9 mouse cellular contexts compared by ENCODE assay signal in genomic region chr10:61662391-61662988, GRCm38 (mm10). TPM values are rescaled to one million over a fixed set of nuclear protein-coding genes. Genes with fewer than 3 reads are reported as not detected.
DNase-seq lines count a peak whose midpoint lies in the region; ATAC-seq and TF ChIP-seq lines count a peak whose summit lies in the region.
"Had no signal": no experiment of that assay in that cellular context is flagged by ENCODE, and none has a peak within 500 bp of the region (broad histone marks: within the 10 kb centered on the region; RNA-seq: fewer than 3 reads in every experiment).

No protein-coding gene starts in this region.

- H3K9ac ChIP-seq in MEL (ENCODE audit: control insufficient read depth, low read depth, low read length, poor library complexity, severe bottlenecking): no peak overlapping the region
- H3K9ac ChIP-seq in heart, embryonic 12.5 days: no peak overlapping the region

- no peak for TF ChIP-seq RAD21 in MEL (IDR thresholded peaks at IDR 0.05; ENCODE audit: low read depth, low read length)

- no peak overlapping the region for H3K4me2 ChIP-seq in heart, embryonic 12.5 days

- peaks cover 9 to 10% of the 10 kb centered on the region in 2 experiments; a peak in 3 of 4 replicates for H3K4me1 ChIP-seq in MEL (ENCODE audit: control insufficient read depth in 1 of 2, insufficient read depth in 2 of 2, low read length in 2 of 2)
- peaks cover 8% of the 10 kb centered on the region for H3K4me1 ChIP-seq in heart, embryonic 12.5 days (replicated peaks)

- no peak for TF ChIP-seq EP300 in MEL (IDR thresholded peaks at IDR 0.05; ENCODE audit: low read depth in 1 of 2, low read length in 2 of 2)

- H3K36me3 ChIP-seq in MEL (ENCODE audit: control insufficient read depth in 1 of 2, insufficient read depth in 2 of 2, low read length in 2 of 2): peaks cover 14 to 26% of the 10 kb centered on the region in 2 experiments
- H3K36me3 ChIP-seq in heart, embryonic 12.5 days: peaks cover 67% of the 10 kb centered on the region

- WGBS in heart, embryonic 12.5 days: 58% methylated on average over 10 of the region's 10 CpGs

- no peaks in the 10 kb centered on the region for H3K27me3 ChIP-seq in MEL (ENCODE audit: control insufficient read depth in 1 of 2, insufficient read depth in 2 of 2, low read length in 2 of 2)
- no peaks in the 10 kb centered on the region for H3K27me3 ChIP-seq in heart, embryonic 12.5 days (replicated peaks)

- H3K79me2 ChIP-seq in MEL (ENCODE audit: control insufficient read depth, insufficient read depth, low read length, poor library complexity): no peaks in the 10 kb centered on the region

- H3K27ac ChIP-seq in MEL (ENCODE audit: control insufficient read depth, low read depth, low read length): no peak overlapping the region
- no peak overlapping the region for H3K27ac ChIP-seq in heart, embryonic 12.5 days (ENCODE audit: poor library complexity, severe bottlenecking)

- peak; percentile 41; the same call in 1 of the 2 replicates for ATAC-seq in megakaryocyte progenitor cell, adult 5-6 weeks (replicated peaks; ENCODE audit: poor library complexity)
- ATAC-seq in heart, embryonic 12.5 days (ENCODE audit: insufficient number of reproducible peaks, low FRiP score): no peak
- no peak for ATAC-seq in inflammation-experienced regulatory T-cells, adult 6 months

- no peak for TF ChIP-seq CTCF in MEL (IDR thresholded peaks at IDR 0.05 in 2 of 3, conservative IDR thresholded peaks at IDR 0.05 in 1 of 3; ENCODE audit: control insufficient read depth in 1 of 3, insufficient read depth in 1 of 3, low read depth in 2 of 3, low read length in 3 of 3, poor library complexity in 1 of 3, severe bottlenecking in 1 of 3)

- DNase-seq in kidney, postnatal 14 days: peak; percentile 15
- DNase-seq in kidney, postnatal 25 days: no peak
- DNase-seq in MEL (ENCODE audit: low read depth, low spot score): peak; percentile 33
- DNase-seq in adrenal gland, postnatal 14 days: peak; percentile 55
- DNase-seq in kidney, adult 11 months: no peak

- no peak for TF ChIP-seq POLR2A in MEL (IDR thresholded peaks at IDR 0.05; ENCODE audit: control insufficient read depth in 1 of 2, insufficient read depth in 1 of 2, low read depth in 1 of 2, low read length in 2 of 2, poor library complexity in 1 of 2)

- no peak overlapping the region for H3K4me3 ChIP-seq in MEL (ENCODE audit: control insufficient read depth in 1 of 2, insufficient read depth in 1 of 2, low read depth in 2 of 2, low read length in 2 of 2)
- H3K4me3 ChIP-seq in heart, embryonic 12.5 days: no peak overlapping the region
- H3K4me3 ChIP-seq: erythroblast, embryonic 14.5 days had no signal

- H3K9me3 ChIP-seq in MEL (replicated peaks; ENCODE audit: insufficient read depth, low read length): no peaks in the 10 kb centered on the region
- no peaks in the 10 kb centered on the region for H3K9me3 ChIP-seq in heart, embryonic 12.5 days (replicated peaks)

TF ChIP-seq in MEL, 35 proteins besides CTCF, POLR2A, EP300 and RAD21:
- TF ChIP-seq RCOR1 (IDR thresholded peaks at IDR 0.05; ENCODE audit: low read depth, low read length) (peak; percentile 54; the same call in 1 of the 2 replicates), MYC (IDR thresholded peaks at IDR 0.05; ENCODE audit: low read depth, low read length) (no peak), ZC3H11A (IDR thresholded peaks at IDR 0.05; ENCODE audit: low read depth, low read length) (no peak)

RNA-seq across cellular contexts. Expression of gene Ppa1, which starts 14.1 kb away (rescaled TPM):
- total RNA-seq in MEL (2012; rRNA removed): 201 and 211 TPM in 2 replicates
- polyA plus RNA-seq in MEL (2012; ENCODE audit: insufficient read depth in 1 of 2, insufficient read length in 2 of 2, low read depth in 1 of 2, low replicate concordance in 2 of 2, missing spikeins in 1 of 2): 100 to 1,000 TPM in 1 of 2 experiments, not detected in 1; 197 TPM
- total RNA-seq in adrenal gland, postnatal 14 days (2021): 169 and 183 TPM in 2 replicates
- 94.9 and 95.4 TPM in 2 replicates for total RNA-seq in megakaryocyte progenitor cell, adult 5-6 weeks (2015)
- total RNA-seq in megakaryocyte progenitor cell, adult 5-6 weeks (2017): 139 and 176 TPM in 2 replicates
- polyA plus RNA-seq in heart, embryonic 12.5 days (2016; fragmentation: Nextera tagmentation; extraction: Ambion mirVana): 130 and 132 TPM in 2 replicates
- polyA plus RNA-seq in inflammation-experienced regulatory T-cells, adult 6 months (2017; shearing (Covaris generic)): 10 to 100 TPM; 67.4 to 78.8 (median 68.4) TPM

RNA-seq across cellular contexts. Expression of gene Sar1a, which starts 17.6 kb away (rescaled TPM):
- total RNA-seq in MEL (2012; rRNA removed): 114 and 135 TPM in 2 replicates
- polyA plus RNA-seq in MEL (2012; ENCODE audit: insufficient read depth in 1 of 2, insufficient read length in 2 of 2, low read depth in 1 of 2, low replicate concordance in 2 of 2, missing spikeins in 1 of 2): 100 to 1,000 TPM in 1 of 2 experiments, not detected in 1; 133 TPM
- total RNA-seq in adrenal gland, postnatal 14 days (2021): 167 and 170 TPM in 2 replicates
- total RNA-seq in megakaryocyte progenitor cell, adult 5-6 weeks (2015): 81.2 and 88.9 TPM in 2 replicates
- 98.0 and 113 TPM in 2 replicates for total RNA-seq in megakaryocyte progenitor cell, adult 5-6 weeks (2017)
- polyA plus RNA-seq in heart, embryonic 12.5 days (2016; fragmentation: Nextera tagmentation; extraction: Ambion mirVana): 172 and 179 TPM in 2 replicates
- 100 to 1,000 TPM in 1 of 3 experiments, 10 to 100 TPM in 2; 74.7 to 118 (median 98.1) TPM for polyA plus RNA-seq in inflammation-experienced regulatory T-cells, adult 6 months (2017; shearing (Covaris generic))

RNA-seq across cellular contexts. Expression of gene Tysnd1, which starts 32.8 kb away (rescaled TPM):
- total RNA-seq in MEL (2012; rRNA removed): 59.8 and 72.7 TPM in 2 replicates
- 100 to 1,000 TPM in 1 of 2 experiments, not detected in 1; 119 TPM for polyA plus RNA-seq in MEL (2012; ENCODE audit: insufficient read depth in 1 of 2, insufficient read length in 2 of 2, low read depth in 1 of 2, low replicate concordance in 2 of 2, missing spikeins in 1 of 2)
- total RNA-seq in adrenal gland, postnatal 14 days (2021): 87.8 and 94.3 TPM in 2 replicates
- total RNA-seq in megakaryocyte progenitor cell, adult 5-6 weeks (2015): 19.0 and 19.7 TPM in 2 replicates
- 19.9 and 22.7 TPM in 2 replicates for total RNA-seq in megakaryocyte progenitor cell, adult 5-6 weeks (2017)
- 31.0 and 32.1 TPM in 2 replicates for polyA plus RNA-seq in heart, embryonic 12.5 days (2016; fragmentation: Nextera tagmentation; extraction: Ambion mirVana)
- polyA plus RNA-seq in inflammation-experienced regulatory T-cells, adult 6 months (2017; shearing (Covaris generic)): 1 to 10 TPM; 1.5 to 4.1 (median 3.5) TPM

RNA-seq across cellular contexts. Expression of gene Aifm2, which starts 52.6 kb away (rescaled TPM):
- total RNA-seq in MEL (2012; rRNA removed): 13.2 and 13.4 TPM in 2 replicates
- 10 to 100 TPM in 1 of 2 experiments, not detected in 1; 17.7 TPM for polyA plus RNA-seq in MEL (2012; ENCODE audit: insufficient read depth in 1 of 2, insufficient read length in 2 of 2, low read depth in 1 of 2, low replicate concordance in 2 of 2, missing spikeins in 1 of 2)
- total RNA-seq in adrenal gland, postnatal 14 days (2021): 325 and 370 TPM in 2 replicates
- 1.2 and 1.3 TPM in 2 replicates for total RNA-seq in megakaryocyte progenitor cell, adult 5-6 weeks (2015)
- 3.7 and 4.4 TPM in 2 replicates for total RNA-seq in megakaryocyte progenitor cell, adult 5-6 weeks (2017)
- polyA plus RNA-seq in heart, embryonic 12.5 days (2016; fragmentation: Nextera tagmentation; extraction: Ambion mirVana): 20.8 and 22.7 TPM in 2 replicates
- polyA plus RNA-seq in inflammation-experienced regulatory T-cells, adult 6 months (2017; shearing (Covaris generic)): 1 to 10 TPM; 2.7 to 4.1 (median 3.5) TPM

Comparison
In these comparisons a context has a peak if more than half of its experiments do, and no peak if none do; other contexts are left out.
1. DNase-seq: peak in kidney, postnatal 14 days (single experiment), MEL (single experiment) and adrenal gland, postnatal 14 days (single experiment); none in kidney, postnatal 25 days (0 of 2) and kidney, adult 11 months (single experiment).